Mouse (Mus musculus) cerebellum, adult 2 months (tissue): ENCODE measurements around the gene Bbs9.

Experiments used
- CTCF ChIP-seq: fragments of 200-500 bp; IDR thresholded peaks from 2 replicates; pipeline ENCODE4 v1.5.1; 2011; ENCODE audit warnings: low read depth, mild to moderate bottlenecking, control low read depth, low read length, moderate library complexity, borderline replicate concordance; ENCODE audit not compliant: insufficient read depth
- POLR2A ChIP-seq: fragments of 200-500 bp; IDR thresholded peaks from 2 replicates; pipeline ENCODE4 v1.6.1; 2011; ENCODE audit warnings: low read length, control low read depth, borderline replicate concordance; ENCODE audit not compliant: insufficient read depth

DNA sequence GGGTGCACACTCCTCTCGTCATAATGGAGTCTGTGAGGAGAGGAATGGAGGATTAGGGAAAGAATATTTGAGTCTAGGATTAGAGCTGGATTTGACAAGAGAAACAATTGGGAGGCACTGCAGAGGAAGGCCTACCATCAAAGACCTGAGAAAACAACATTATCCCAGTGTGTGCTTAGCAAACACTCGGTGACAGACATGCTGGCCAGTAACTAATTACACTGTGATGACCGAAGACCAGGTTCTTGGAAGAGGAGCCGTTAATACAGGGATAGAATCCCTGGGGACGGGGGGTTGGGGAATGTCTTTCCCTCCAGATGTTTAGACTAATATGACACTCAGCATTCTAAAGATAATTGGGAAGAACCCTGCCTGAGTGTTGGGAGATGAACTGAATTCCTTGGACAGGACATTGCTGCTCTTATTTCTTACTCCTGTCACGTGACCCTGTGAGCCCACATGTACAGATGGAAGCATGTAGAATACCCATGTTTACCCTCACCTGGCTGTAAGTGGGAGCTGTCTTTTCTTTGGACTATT lies 345.2 kb downstream of the Bbs9 start:
- no peak for TF ChIP-seq POLR2A
- TF ChIP-seq CTCF = no peak
